Mouse (Mus musculus) adrenal gland (tissue): ENCODE measurements around the gene Pnn.

Source experiments
- intact Hi-C: fragments of 180-260 bp; cut with DNase I; formaldehyde crosslinking; loops from one replicate; pipeline ENCODE4 v1.15.1; 2025

Gene Pnn

DNA sequence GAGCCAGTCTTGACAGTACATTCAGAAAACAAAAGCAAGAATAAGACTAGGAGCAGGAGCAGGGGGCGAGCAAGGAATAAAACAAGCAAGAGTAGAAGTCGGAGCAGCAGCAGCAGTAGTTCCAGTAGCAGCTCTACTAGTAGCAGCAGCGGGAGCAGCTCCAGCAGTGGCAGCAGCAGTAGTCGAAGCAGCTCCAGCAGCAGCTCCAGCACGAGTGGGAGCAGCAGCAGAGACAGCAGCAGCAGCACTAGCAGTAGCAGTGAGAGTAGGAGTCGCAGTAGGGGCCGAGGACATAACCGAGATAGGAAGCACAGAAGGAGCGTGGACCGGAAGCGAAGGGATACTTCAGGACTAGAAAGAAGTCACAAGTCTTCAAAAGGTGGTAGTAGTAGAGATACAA, 5.6 kb downstream of the Pnn start:
- intact Hi-C loops = no loop called here

DNA sequence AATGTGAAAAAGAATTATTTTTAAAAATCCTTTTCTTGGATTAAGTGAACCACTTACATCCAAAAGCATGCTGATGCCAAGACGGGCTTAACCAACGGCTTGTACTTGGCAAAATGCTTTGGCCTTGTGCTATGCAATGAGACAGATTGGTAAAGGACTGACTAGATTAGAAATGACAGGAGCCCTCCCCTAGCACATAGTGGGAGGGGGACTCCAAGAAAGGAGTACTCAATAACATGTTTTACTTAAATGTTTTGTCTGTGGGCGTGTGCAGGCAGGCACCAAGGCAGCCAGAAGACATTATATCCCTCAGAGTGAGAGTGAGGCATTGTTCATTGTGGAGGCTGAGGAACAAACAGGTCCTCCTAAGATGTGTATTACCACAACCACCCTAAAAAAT, 7.4 kb downstream of the Pnn start:
- intact Hi-C loops = no loop called here

DNA sequence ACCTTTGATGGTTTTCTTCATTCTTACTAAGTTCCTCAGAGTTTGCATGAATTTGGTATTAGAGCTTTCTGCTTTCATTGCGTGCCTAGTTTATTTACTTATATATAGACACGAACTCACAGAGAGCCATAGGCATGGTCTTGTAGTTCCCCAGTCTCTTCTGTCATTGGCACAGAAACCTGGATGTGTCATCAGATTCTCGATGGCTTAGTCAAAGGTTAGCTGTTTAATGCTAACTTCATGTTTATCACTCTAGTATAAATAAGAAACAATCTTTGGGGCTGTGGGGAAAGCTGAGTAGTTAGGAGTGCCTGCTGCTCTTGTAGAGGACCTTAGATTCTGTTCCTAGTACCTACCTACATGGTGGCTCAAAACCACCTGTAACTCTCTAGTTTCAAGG, 10.3 kb downstream of the Pnn start:
- intact Hi-C loops = no loop called here

DNA sequence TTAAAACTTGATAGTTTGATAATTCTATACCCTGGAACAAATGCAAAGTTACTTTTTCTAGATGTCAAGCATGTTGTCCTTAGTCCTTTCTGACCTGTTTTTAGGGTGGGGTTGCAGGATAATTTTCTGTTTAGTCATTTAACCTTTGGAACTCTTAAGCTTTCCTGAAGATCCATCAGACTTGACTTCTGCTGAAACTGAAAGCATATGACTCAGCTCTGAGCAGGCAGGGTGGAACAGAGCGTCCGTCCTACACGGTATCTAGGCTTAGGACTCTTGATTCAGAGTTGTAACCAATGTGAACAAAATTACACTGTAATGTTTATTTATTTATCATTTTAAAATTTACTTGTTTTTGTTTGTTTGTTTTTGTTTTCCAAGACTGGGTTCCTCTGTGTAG, 11.2 kb downstream of the Pnn start:
- intact Hi-C loops = no loop called here

DNA sequence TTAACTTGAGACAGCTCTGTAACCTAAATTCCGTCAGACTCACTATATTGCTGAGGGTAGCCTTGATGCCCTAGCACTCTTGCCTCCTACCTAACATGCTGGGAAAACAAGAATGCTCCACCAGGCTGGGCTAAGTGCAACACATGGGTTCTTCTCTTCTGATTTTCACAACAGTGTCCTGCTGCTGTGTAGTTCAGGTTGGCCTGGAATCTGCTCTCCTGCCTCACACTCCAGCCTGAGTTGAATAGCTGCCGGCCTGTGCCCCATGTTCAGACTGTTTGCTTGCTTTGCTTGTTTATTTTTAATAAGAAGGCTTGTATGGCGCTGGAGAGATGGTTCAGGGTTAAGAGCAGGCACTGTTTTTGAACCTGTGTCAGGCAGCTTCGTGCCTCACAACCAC, 13.8 kb downstream of the Pnn start:
- intact Hi-C loops = no loop called here

DNA sequence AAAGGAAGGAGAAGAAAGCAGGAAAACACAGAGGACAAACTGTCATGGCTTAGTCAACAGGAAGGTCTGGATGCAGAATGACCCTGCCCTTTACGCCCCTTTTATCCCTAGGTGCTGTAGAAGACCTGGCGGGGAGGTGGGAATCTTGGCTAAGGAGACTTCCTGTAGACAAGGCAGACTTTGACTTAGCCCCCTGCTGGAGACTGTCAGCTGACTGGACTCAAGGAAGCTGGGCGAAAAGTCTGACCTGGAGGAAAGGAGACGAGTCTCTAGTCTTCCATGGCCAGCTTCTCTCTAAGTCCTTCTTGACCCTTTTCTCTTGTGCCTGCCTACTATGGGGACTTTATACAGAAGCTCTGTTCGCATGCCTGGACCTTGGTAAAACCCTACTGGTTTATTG, 17.8 kb downstream of the Pnn start:
- intact Hi-C loops = no loop called here

DNA sequence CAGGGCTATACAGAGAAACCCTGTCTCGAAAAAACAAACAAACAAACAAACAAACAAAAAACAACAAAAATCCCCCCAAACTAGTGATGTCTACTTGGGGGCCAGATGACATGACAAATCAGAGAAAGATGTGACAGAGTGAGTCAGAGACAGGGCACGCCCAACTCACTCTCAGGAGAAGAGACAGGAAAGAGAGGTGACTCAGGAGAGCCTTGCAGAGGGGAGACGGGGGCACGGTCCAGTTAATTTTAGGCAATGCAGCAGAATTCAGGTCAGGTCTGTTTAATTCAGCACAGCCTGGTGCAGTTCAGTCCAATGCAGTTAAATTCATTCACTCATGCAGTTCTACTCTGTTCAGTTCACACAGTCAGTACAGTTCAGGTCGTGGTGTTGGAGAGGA, 19.5 kb downstream of the Pnn start:
- intact Hi-C loops = no loop called here

DNA sequence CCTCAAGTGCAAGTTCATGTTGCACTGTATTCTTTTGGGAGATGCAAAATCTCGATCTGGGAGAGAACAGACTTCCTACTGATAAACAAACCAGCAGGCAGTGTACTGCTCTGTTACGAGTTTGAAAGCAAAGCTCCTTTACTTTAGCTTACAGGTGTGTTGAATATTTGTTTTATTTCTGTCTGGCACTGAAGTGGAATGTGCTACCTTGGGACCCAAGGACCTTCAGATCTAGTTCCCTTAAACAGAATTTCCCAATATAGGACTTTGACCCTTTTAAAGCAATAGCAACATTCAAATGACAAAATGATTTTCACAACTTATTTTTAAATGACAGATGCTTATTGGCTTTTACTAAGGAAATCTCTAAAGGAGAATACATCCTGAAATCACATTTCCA, 26.9 kb downstream of the Pnn start:
- intact Hi-C loops = no loop called here

DNA sequence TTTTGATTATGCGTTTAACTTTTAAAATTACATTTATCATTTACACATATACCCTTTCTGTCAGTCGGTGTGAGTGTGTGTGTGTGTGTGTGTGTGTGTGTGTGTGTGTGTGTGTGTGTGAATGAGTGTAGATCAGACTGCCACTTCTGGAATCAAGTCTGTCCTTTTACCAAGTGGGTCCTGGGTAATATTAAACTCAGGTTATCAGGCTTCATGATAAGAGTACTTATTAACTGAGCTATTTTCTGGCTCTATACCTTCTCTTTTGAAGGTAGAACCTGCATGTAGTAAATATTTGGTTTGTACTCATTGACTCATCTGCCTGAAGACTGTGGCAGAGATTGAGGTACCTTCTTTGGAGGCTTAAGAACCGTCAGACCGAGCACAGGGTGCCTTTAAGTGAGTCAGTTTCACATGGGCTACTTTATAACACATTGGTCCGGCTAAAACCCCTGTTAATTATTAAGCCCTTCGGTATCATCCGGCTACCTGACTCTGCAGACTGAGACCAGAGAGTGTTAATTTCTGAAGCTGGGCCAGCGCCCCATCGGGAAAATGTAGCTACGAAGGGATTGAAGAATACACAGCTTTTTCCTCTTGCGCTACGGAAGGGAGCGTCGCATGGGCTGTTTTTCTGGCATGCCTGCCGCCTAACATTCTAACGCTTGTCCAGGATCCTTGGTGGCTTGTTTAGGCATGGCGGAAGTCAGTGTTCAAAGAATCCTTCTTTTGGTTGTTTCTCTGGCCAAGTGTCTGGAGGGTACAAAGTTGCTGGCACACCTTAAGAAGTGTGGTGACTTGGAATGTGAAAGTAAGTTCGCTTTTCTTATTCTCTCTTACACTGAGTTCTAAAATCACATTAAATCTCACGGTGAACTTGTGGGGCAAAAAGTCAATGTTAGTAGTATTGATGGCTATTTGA, 28.7 kb downstream of the Pnn start, which contains the start of gene Mia2:
Gene Mia2, plus strand, starts transcription at position 696 of the 922 bp plus-strand sequence.
- intact Hi-C loops = no loop called here

DNA sequence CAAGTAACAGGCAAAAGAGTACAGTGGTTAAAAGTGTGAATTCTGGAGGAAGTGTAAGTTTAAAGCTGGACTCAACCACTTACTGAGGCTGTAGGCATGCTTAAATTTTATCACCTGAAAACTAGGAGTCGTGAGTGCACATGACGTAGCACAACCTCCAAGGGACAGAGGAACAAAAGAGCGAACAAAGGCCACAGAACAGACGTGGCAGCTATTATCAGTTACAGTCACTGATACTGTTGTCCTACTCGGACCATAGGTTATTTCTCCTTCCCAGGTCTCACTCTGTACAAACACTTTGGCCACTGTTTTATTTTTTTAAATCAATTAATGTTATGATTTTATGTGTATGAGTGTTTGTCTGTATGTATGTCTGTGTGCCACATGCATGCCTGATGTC, 38.1 kb downstream of the Pnn start:
- intact Hi-C loops = no loop called here

DNA sequence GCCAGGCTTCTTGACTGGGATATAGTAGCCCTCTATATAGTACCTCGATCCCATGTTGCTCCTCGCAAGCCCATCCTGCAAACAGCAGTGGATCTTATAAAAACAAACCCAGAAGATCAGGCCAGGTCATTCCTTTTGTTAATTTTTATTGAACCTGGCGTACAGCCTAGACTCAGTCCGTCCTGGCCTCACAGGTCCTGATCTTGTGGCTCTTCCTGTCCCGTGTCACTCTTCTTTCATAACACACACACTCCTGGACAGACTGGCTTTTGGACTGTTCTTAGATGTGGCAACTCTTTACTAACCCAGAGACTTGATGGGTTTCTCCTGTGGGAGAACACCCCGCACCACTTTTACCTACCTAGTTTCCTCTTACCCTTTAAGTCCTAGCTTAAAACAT, 39.2 kb downstream of the Pnn start:
- intact Hi-C loops = no loop called here

DNA sequence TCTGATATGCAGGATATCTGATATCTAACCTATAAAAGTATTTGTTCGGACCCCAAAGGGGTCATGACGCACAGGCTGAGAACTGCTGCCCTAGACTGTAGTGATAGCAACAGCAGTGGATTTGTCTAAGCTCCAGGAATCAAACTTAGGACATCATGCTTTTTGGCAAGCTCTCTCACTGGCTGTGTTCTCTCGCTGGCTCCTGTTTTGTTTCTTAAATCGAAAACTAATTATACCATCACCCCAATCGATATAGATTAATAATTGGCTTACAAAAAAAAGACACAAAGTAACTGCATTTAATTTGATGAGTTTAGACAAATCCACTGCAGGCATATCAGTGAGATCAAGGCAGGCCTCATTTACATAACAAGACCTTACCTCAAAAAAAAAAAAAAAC, 39.8 kb downstream of the Pnn start:
- intact Hi-C loops = no loop called here

DNA sequence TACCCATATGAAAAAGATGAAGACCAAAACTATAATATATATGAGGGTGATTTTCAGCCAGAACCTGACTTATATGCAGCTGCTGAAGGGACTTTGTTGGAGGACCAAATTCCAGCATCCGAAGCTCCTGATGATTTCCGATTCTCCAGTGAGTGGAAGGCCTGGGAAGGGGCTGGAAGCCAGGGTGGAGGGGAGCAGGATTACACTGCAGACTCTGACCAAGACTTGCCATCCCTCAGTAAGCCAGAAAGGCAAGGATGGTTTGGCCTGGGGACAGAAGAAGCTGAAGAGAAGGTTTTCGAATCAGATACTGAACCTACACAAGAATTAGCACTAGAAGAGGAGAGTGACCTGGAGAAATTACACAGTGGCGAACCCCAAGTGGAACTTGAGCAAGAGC, 41.2 kb downstream of the Pnn start:
- intact Hi-C loops = no loop called here

DNA sequence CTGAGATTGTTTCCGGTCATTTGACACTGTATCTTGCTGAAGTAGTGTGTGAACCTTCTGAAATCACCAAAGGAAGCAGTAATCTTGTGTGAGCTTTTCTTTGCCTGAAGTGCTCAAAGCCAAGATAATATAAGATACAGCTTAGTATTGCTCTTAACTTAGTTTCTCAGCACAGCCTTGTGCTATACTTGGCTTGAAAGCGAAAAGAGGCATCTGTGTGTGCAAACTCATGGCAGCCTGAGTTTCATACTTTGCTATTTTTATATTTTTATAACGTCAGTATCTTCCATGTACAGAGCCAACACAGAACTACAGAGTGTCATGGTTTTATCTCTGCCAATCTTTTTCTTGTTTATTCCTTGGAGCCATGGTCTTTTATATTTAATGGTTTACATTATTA, 50.5 kb downstream of the Pnn start:
- intact Hi-C loops = no loop called here
